Mouse (Mus musculus): ENCODE results near the gene Gm42791. TPM values are rescaled to one million over a fixed set of nuclear protein-coding genes. Genes with fewer than 3 reads are reported as not detected.

Gm42791 gene
- polyA plus RNA-seq, 1 experiment: 0.36 TPM

DNA sequence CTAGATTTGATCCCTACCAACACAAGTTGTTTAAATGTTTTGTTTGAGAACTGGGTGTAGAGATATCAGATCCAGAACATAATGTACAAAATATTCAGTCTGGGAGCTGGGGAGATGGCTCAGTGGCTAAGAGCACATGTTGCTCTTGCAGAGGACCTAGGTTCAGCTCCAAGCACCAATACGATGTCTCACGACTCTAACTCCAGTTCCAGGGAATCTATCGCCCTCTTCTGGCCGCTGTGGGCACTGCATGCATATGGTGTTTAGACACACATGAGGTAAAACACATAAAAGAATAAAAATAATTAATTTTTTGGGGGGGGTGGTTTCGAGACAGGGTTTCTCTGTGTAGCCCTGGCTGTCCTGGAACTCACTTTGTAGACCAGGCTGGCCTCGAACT is 42.5 kb downstream of the Gm42791 start:
- peaks cover 7% of the 10 kb centered on the region for H3K9me3 ChIP-seq (ENCODE audit: control insufficient read depth, low read length)
- TF ChIP-seq GATA1 (IDR thresholded peaks at IDR 0.05; ENCODE audit: low read length): no peak
- TF ChIP-seq TAL1 (IDR thresholded peaks at IDR 0.05; ENCODE audit: low read length): no peak

DNA sequence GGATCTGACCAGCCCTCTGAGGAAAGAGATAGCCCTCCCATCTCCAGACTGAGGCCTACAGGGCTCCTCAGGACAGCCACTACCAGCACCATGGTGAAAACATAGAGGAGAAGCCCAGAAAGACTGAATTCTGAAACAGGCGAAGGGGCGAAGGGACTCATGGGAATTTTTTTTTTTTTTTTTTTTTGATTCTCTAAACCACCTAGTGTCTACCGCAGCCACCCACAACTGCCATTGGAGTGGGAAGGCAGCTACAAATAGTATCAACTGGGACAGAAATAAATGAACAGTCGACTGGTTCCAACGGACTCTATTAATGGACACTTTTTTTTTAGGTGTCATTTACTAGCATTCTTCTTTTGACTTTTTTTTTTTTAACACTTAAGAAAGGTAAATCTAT is 43.6 kb downstream of the Gm42791 start:
- Histone ChIP-seq H3K4me3 (replicated peaks) (no peak overlapping the region), H3K27me3 (ENCODE audit: control insufficient read depth) (no peaks in the 10 kb centered on the region), H3K36me3 (ENCODE audit: control insufficient read depth) (no peaks in the 10 kb centered on the region; the same call in 1 of the 2 replicates), H3K9me3 (ENCODE audit: control insufficient read depth, low read length) (peaks cover 9% of the 10 kb centered on the region), H3K4me1 (ENCODE audit: control insufficient read depth) (peaks cover 25% of the 10 kb centered on the region)
- TF ChIP-seq TAL1 (IDR thresholded peaks at IDR 0.05; ENCODE audit: low read length) (no peak), GATA1 (IDR thresholded peaks at IDR 0.05; ENCODE audit: low read length) (no peak)

More for the DNA sequence above, 42.5 kb downstream of the Gm42791 start:
- no peak overlapping the region for H3K4me3 ChIP-seq (replicated peaks)
- no peaks in the 10 kb centered on the region for H3K36me3 ChIP-seq (ENCODE audit: control insufficient read depth)
- H3K27me3 ChIP-seq (ENCODE audit: control insufficient read depth): no peaks in the 10 kb centered on the region
- peaks cover 29% of the 10 kb centered on the region for H3K4me1 ChIP-seq (ENCODE audit: control insufficient read depth)

DNA sequence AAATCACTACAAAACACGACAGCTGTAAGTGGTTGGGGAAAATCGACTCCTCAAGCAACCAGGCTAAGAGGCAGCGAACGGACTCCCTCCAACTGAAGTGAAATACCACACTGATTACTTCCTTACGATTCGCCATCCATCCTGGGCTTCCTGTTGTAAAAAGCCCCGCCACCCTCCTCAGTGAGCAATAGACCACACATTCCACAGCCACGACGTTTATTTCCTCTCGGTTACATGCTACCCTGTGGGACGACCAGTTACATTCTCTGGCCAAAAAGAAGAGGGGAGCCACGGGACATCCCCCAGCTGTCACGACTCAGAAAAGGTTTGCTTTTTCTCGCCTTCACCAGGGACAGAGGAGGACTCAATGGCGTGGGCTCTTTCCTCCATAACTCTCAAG is 44.9 kb downstream of the Gm42791 start:
- H3K27me3 ChIP-seq (ENCODE audit: control insufficient read depth): no peaks in the 10 kb centered on the region
- H3K4me3 ChIP-seq (replicated peaks): no peak overlapping the region
- H3K4me1 ChIP-seq (ENCODE audit: control insufficient read depth): peaks cover 26% of the 10 kb centered on the region
- TF ChIP-seq GATA1 (IDR thresholded peaks at IDR 0.05; ENCODE audit: low read length) (no peak), TAL1 (IDR thresholded peaks at IDR 0.05; ENCODE audit: low read length) (no peak)
- H3K9me3 ChIP-seq (ENCODE audit: control insufficient read depth, low read length): peaks cover 9% of the 10 kb centered on the region
- no peaks in the 10 kb centered on the region; the same call in 1 of the 2 replicates for H3K36me3 ChIP-seq (ENCODE audit: control insufficient read depth)

DNA sequence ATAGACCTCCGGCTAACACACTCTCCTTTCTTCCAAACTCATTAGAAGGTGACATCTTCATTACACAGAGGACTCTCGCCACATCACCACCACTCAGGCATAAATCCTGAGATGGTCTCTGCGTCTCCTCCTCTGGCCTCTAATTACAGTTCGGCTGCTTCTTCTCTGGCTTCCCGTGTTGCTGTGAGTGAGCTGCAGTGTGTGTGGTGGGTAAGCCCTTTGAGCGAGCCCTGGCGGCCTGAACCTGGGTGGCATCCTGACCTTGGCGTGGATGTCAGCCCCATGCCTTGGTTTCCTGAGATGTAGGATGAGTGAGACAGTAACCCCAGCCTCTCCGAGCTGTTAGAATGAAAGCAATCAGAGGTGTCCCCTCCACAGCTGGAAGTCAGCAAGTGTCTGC is 46.4 kb downstream of the Gm42791 start:
- no peak overlapping the region for H3K4me3 ChIP-seq (replicated peaks)
- no peaks in the 10 kb centered on the region for H3K27me3 ChIP-seq (ENCODE audit: control insufficient read depth)
- peaks cover 7% of the 10 kb centered on the region for H3K9me3 ChIP-seq (ENCODE audit: control insufficient read depth, low read length)
- peaks cover 25% of the 10 kb centered on the region for H3K4me1 ChIP-seq (ENCODE audit: control insufficient read depth)
- no peaks in the 10 kb centered on the region; the same call in 1 of the 2 replicates for H3K36me3 ChIP-seq (ENCODE audit: control insufficient read depth)
- TF ChIP-seq GATA1 (IDR thresholded peaks at IDR 0.05; ENCODE audit: low read length): no peak

DNA sequence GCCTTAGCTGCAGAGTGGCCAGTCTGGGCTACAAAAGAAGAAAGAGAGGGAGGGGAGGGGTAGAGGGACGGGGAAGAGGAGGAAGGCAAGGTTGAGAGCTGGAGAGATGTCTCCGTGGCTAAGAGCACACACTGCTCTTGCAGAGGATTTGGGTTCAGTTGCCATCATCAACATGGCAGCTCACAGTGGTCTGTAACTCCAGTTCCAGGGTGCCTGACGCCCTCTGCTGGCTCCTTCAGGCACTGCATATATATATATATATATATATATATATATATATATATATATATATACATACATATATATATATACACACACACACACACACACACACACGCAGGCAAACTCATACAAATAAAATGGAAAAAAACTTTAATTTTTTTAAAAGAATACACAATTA is 47.5 kb downstream of the Gm42791 start:
- Histone ChIP-seq H3K36me3 (ENCODE audit: control insufficient read depth) (no peaks in the 10 kb centered on the region; the same call in 1 of the 2 replicates), H3K9me3 (ENCODE audit: control insufficient read depth, low read length) (peaks cover 10% of the 10 kb centered on the region), H3K4me3 (replicated peaks) (no peak overlapping the region), H3K4me1 (ENCODE audit: control insufficient read depth) (peaks cover 28% of the 10 kb centered on the region), H3K27me3 (ENCODE audit: control insufficient read depth) (no peaks in the 10 kb centered on the region)
- TF ChIP-seq TAL1 (IDR thresholded peaks at IDR 0.05; ENCODE audit: low read length): no peak
- TF ChIP-seq GATA1 (IDR thresholded peaks at IDR 0.05; ENCODE audit: low read length): no peak

DNA sequence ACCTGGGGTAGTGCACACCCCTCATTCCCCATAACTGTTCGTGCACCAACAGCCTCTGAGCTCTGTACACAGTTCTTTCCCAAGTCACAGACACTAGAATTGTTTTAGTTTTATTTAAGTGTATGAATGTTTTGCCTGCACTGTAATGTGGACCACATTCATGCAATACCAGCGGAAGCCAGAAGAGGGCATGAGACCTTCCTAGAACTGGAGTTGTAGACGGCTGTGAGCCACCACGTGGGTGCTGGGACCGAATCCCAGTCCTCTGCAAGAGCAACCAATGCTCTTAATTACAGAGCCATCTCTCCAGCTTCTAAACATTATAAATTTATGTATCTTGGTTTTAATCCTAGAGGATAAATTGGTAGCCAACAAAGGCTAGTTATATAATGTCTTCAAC is 48.2 kb downstream of the Gm42791 start:
- peaks cover 30% of the 10 kb centered on the region for H3K4me1 ChIP-seq (ENCODE audit: control insufficient read depth)
- TF ChIP-seq GATA1 (IDR thresholded peaks at IDR 0.05; ENCODE audit: low read length) (no peak), TAL1 (IDR thresholded peaks at IDR 0.05; ENCODE audit: low read length) (no peak)
- no peak overlapping the region for H3K4me3 ChIP-seq (replicated peaks)
- H3K36me3 ChIP-seq (ENCODE audit: control insufficient read depth): no peaks in the 10 kb centered on the region; the same call in 1 of the 2 replicates
- no peaks in the 10 kb centered on the region for H3K27me3 ChIP-seq (ENCODE audit: control insufficient read depth)
- H3K9me3 ChIP-seq (ENCODE audit: control insufficient read depth, low read length): peaks cover 6% of the 10 kb centered on the region

DNA sequence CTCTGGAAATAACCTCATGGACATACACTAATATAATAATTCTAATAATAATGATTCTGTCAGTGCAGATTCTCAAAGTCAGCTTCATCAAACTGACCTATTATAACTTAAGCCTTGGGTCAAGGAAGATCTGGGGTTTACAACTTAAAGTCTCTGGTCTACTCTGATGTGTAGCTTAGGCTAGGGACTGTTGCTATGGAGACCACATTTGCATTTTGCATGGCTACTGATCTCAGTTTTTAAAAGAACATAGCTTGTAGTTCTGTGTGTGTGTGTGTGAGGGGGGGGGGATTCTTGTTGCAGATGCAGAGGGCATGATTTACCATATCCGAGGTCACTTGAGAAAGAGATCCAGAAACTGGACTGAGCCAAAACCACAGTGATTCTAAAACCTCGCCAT is 49.2 kb downstream of the Gm42791 start:
- Histone ChIP-seq H3K9me3 (ENCODE audit: control insufficient read depth, low read length) (peaks cover 6% of the 10 kb centered on the region), H3K4me1 (ENCODE audit: control insufficient read depth) (peaks cover 34% of the 10 kb centered on the region), H3K4me3 (replicated peaks) (no peak overlapping the region), H3K27me3 (ENCODE audit: control insufficient read depth) (no peaks in the 10 kb centered on the region), H3K36me3 (ENCODE audit: control insufficient read depth) (no peaks in the 10 kb centered on the region; the same call in 1 of the 2 replicates)
- TF ChIP-seq GATA1 (IDR thresholded peaks at IDR 0.05; ENCODE audit: low read length) (no peak), TAL1 (IDR thresholded peaks at IDR 0.05; ENCODE audit: low read length) (no peak)

DNA sequence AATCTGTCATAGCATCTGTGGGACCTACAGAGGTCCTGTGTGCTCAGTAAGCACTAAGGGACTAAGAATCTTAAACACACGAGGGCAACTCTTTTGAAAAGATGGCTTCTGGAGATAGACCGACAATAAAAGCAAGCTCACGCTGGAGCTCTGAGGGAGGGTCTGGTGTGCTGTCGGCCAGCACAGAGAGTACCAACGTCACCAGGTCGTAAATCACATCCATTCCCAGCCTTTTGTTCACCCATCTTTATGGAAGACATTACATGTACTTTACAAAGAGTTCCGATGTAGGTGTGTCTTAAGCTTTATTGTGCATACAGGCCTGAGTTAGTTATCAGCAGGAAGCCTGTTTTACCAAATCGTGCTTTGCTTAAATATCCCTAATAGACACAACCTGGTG is 50.9 kb downstream of the Gm42791 start:
- Histone ChIP-seq H3K9me3 (ENCODE audit: control insufficient read depth, low read length) (peaks cover 6% of the 10 kb centered on the region), H3K27me3 (ENCODE audit: control insufficient read depth) (no peaks in the 10 kb centered on the region), H3K36me3 (ENCODE audit: control insufficient read depth) (no peaks in the 10 kb centered on the region; the same call in 1 of the 2 replicates), H3K4me1 (ENCODE audit: control insufficient read depth) (peaks cover 40% of the 10 kb centered on the region), H3K4me3 (replicated peaks) (no peak overlapping the region)
- TF ChIP-seq TAL1 (IDR thresholded peaks at IDR 0.05; ENCODE audit: low read length): no peak

DNA sequence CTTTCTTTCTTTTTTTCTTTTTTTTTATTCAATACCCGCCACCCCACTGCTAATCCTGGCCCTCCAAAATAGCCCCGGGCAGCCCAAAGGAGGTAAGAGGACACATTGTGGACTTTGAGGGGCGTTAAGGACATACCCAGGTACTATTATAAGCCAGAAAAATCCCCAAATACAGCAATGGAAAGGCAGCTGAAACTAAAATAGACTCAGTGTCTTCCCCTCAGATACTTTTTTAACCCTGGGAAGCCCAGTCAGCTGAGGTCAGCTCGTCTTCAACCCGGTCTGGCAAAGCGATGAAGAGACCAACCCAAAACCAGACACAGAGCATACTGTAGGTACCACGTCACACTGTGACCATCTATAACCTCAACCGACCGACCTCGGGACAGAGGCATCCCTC is 51.5 kb downstream of the Gm42791 start:
- TF ChIP-seq GATA1 (IDR thresholded peaks at IDR 0.05; ENCODE audit: low read length): no peak
- no peak for TF ChIP-seq TAL1 (IDR thresholded peaks at IDR 0.05; ENCODE audit: low read length)
- H3K36me3 ChIP-seq (ENCODE audit: control insufficient read depth): peaks cover 4% of the 10 kb centered on the region; the same call in 1 of the 2 replicates
- H3K4me3 ChIP-seq (replicated peaks): no peak overlapping the region
- H3K27me3 ChIP-seq (ENCODE audit: control insufficient read depth): no peaks in the 10 kb centered on the region
- H3K9me3 ChIP-seq (ENCODE audit: control insufficient read depth, low read length): peaks cover 10% of the 10 kb centered on the region
- H3K4me1 ChIP-seq (ENCODE audit: control insufficient read depth): peaks cover 46% of the 10 kb centered on the region

DNA sequence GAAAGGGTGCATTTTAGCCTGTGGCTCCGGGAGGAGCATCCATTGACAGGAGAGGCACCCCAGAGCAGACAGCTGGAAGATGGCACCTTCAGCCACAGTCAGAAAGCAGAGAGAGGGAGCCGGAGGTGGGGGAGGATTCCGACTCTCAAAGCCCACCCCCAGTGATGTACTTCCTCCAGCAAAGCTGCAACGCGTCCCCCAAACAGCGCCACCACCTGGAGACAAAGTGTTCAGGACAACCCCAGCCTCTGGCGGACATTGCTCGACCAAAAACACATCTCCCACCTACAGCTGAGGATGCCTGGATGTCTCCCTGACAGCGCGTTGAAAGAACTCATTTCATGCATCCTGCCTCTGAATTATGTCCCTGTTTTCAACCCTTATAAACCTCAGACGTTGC is 52.0 kb downstream of the Gm42791 start:
- TF ChIP-seq TAL1 (IDR thresholded peaks at IDR 0.05; ENCODE audit: low read length) (no peak), GATA1 (IDR thresholded peaks at IDR 0.05; ENCODE audit: low read length) (no peak)
- H3K4me3 ChIP-seq (replicated peaks): no peak overlapping the region
- peaks cover 10% of the 10 kb centered on the region for H3K9me3 ChIP-seq (ENCODE audit: control insufficient read depth, low read length)
- H3K27me3 ChIP-seq (ENCODE audit: control insufficient read depth): no peaks in the 10 kb centered on the region
- peaks cover 51% of the 10 kb centered on the region for H3K4me1 ChIP-seq (ENCODE audit: control insufficient read depth)
- peaks cover 4% of the 10 kb centered on the region; the same call in 1 of the 2 replicates for H3K36me3 ChIP-seq (ENCODE audit: control insufficient read depth)

Measured in erythroblast, embryonic 14.5 days (primary cell).